Mouse (Mus musculus) C2C12 (cell line): ENCODE measurements around the gene Gtpbp3. TPM values are rescaled to one million over a fixed set of nuclear protein-coding genes. Genes with fewer than 3 reads are reported as not detected.

Source experiments
- H3K27me3 ChIP-seq: one replicate; pipeline ENCODE4 v1.6.1; 2011; ENCODE audit not compliant: control insufficient read depth, insufficient read depth, insufficient read length
- H3K36me3 ChIP-seq: one replicate; pipeline ENCODE4 v1.6.1; 2011; ENCODE audit not compliant: control insufficient read depth, insufficient read depth
- H3K4me3 ChIP-seq: one replicate; pipeline ENCODE4 v1.5.1; 2011; ENCODE audit warnings: mild to moderate bottlenecking, control low read depth; ENCODE audit not compliant: poor library complexity, insufficient read depth, severe bottlenecking
- H3K79me2 ChIP-seq: one replicate; pipeline ENCODE4 v1.6.1; 2011; ENCODE audit not compliant: control insufficient read depth, insufficient read depth
- H3K79me3 ChIP-seq: one replicate; pipeline ENCODE4 v1.6.1; 2011; ENCODE audit warnings: low read depth, control low read depth
- H3ac ChIP-seq: one replicate; pipeline ENCODE3; 2011; ENCODE audit warnings: low read depth; ENCODE audit not compliant: control insufficient read depth, insufficient read length
- CEBPB ChIP-seq: IDR thresholded peaks from one replicate; pipeline ENCODE4 v1.6.1; 2011; ENCODE audit warnings: low read depth, mild to moderate bottlenecking, control low read depth, moderate library complexity
- CTCF ChIP-seq: IDR thresholded peaks from one replicate; pipeline ENCODE4 v1.5.1; 2011; ENCODE audit not compliant: control insufficient read depth, insufficient read depth, insufficient read length
- FOSL1 ChIP-seq: IDR thresholded peaks from one replicate; pipeline ENCODE4 v1.8.0; 2011; ENCODE audit warnings: mild to moderate bottlenecking, low read length; ENCODE audit not compliant: poor library complexity, insufficient read depth, severe bottlenecking
- MAX ChIP-seq: IDR thresholded peaks from one replicate; pipeline ENCODE4 v1.6.1; 2011; ENCODE audit warnings: mild to moderate bottlenecking, control low read depth
- MYOD1 ChIP-seq: IDR thresholded peaks from one replicate; pipeline ENCODE4 v1.6.1; 2011; ENCODE audit warnings: low read depth; ENCODE audit not compliant: control insufficient read depth, insufficient read length
- MYOG ChIP-seq: IDR thresholded peaks from one replicate; pipeline ENCODE4 v1.6.1; 2011; ENCODE audit not compliant: control insufficient read depth, insufficient read length; ENCODE audit errors: extremely low read depth
- USF1 ChIP-seq: IDR thresholded peaks from one replicate; pipeline ENCODE4 v1.6.1; 2011; ENCODE audit warnings: low read depth, mild to moderate bottlenecking, control low read depth, moderate library complexity
- polyA plus RNA-seq: library from polyadenylated mRNA; unstranded; fragments of >200 nt; fragmentation: generic; extraction: Trizol; gene quantifications from one replicate; pipeline ENCODE4 v1.2.1, GENCODE M21; 2012; ENCODE audit warnings: missing spikeins

Gtpbp3 gene
- polyA plus RNA-seq, 1 experiment = 21.4 TPM

- no peak for TF ChIP-seq MYOG
- peaks cover 33% of the 10 kb centered on the region for H3K79me2 ChIP-seq
- H3K36me3 ChIP-seq = peaks cover 24% of the 10 kb centered on the region
- no peak overlapping the region for H3K4me3 ChIP-seq
- H3K27me3 ChIP-seq = no peaks in the 10 kb centered on the region
- peaks cover 18% of the 10 kb centered on the region for H3K79me3 ChIP-seq
- H3ac ChIP-seq = no peak overlapping the region
These were observed 16.0 kb upstream of the Gtpbp3 start for GRCm38 (mm10) chr8:71471861-71472260.

GRCm38 (mm10) chr8:71472601-71473386, 15.1 kb upstream of the Gtpbp3 start:
- Histone ChIP-seq H3K4me3 (no peak overlapping the region), H3K79me2 (peaks cover 33% of the 10 kb centered on the region), H3K27me3 (no peaks in the 10 kb centered on the region), H3ac (no peak overlapping the region), H3K36me3 (peaks cover 24% of the 10 kb centered on the region), H3K79me3 (peaks cover 18% of the 10 kb centered on the region)
- TF ChIP-seq MYOD1 (no peak), FOSL1 (no peak), CTCF (no peak), MAX (no peak), USF1 (no peak), MYOG (no peak), CEBPB (no peak)

GRCm38 (mm10) chr8:71474344-71474743, 13.6 kb upstream of the Gtpbp3 start:
- Histone ChIP-seq H3K27me3 (no peaks in the 10 kb centered on the region), H3K36me3 (peaks cover 29% of the 10 kb centered on the region), H3ac (no peak overlapping the region), H3K4me3 (no peak overlapping the region), H3K79me2 (peaks cover 30% of the 10 kb centered on the region), H3K79me3 (peaks cover 17% of the 10 kb centered on the region)
- TF ChIP-seq USF1 (no peak), MAX (no peak), FOSL1 (no peak), MYOD1 (no peak), CTCF (no peak), CEBPB (no peak), MYOG (no peak)

GRCm38 (mm10) chr8:71474785-71475701, 12.9 kb upstream of the Gtpbp3 start:
- Histone ChIP-seq H3K79me3 (peaks cover 10% of the 10 kb centered on the region), H3K79me2 (peaks cover 23% of the 10 kb centered on the region), H3ac (no peak overlapping the region), H3K36me3 (peaks cover 34% of the 10 kb centered on the region), H3K27me3 (no peaks in the 10 kb centered on the region), H3K4me3 (no peak overlapping the region)
- TF ChIP-seq CTCF = no peak
- no peak for TF ChIP-seq CEBPB
- no peak for TF ChIP-seq MYOD1
- TF ChIP-seq USF1 = no peak
- TF ChIP-seq FOSL1 = no peak
- TF ChIP-seq MAX = no peak
- no peak for TF ChIP-seq MYOG

- H3K36me3 ChIP-seq = peaks cover 34% of the 10 kb centered on the region
- no peak overlapping the region for H3K4me3 ChIP-seq
- no peak for TF ChIP-seq CEBPB
- TF ChIP-seq USF1 = no peak
- TF ChIP-seq MAX = no peak
- no peak for TF ChIP-seq MYOD1
- no peak for TF ChIP-seq FOSL1
- no peak for TF ChIP-seq MYOG
- TF ChIP-seq CTCF = no peak
These were observed 12.2 kb upstream of the Gtpbp3 start for GRCm38 (mm10) chr8:71475702-71476075.

More at GRCm38 (mm10) chr8:71475702-71476075, 12.2 kb upstream of the Gtpbp3 start:
- H3K27me3 ChIP-seq = no peaks in the 10 kb centered on the region
- no peak overlapping the region for H3ac ChIP-seq
- H3K79me2 ChIP-seq = peaks cover 17% of the 10 kb centered on the region
- peaks cover 4% of the 10 kb centered on the region for H3K79me3 ChIP-seq
